Mouse (Mus musculus) monocyte, adult 5-6 weeks (primary cell): ENCODE measurements around the gene Tut7. TPM values are rescaled to one million over a fixed set of nuclear protein-coding genes. Genes with fewer than 3 reads are reported as not detected.
A peak's percentile ranks its signal among the peaks of the same experiment; 100 is the strongest.
"Not testable (repeated sequence)": the region's sequence is repeated elsewhere in the genome, so short reads cannot be mapped to it uniquely, and the experiment has no call there.

Experiments
- ATAC-seq: fragments of 153-309, 156-312 bp; replicated peaks from 2 replicates; pipeline ENCODE4 v1.8.0; 2017; ENCODE audit warnings: mild to moderate bottlenecking; ENCODE audit not compliant: low TSS enrichment, insufficient number of reproducible peaks, severe bottlenecking, poor library complexity, low FRiP score
- total RNA-seq: library from RNA; stranded (forward); fragments of 200-1000, 200-491, 200-594 nt; gene quantifications from 3 replicates; pipeline ENCODE4 v1.2.3, GENCODE M21; 2017

The Tut7 gene
- total RNA-seq, 1 experiment from 2014 or later, result 264 TPM

- no peak for ATAC-seq
Measured at GRCm38 (mm10) chr13:59836101-59836798, 13.3 kb upstream of the Tut7 start.

GRCm38 (mm10) chr13:59834786-59835452, 12.0 kb upstream of the Tut7 start:
- peak; percentile 46; the same call in 1 of the 2 replicates for ATAC-seq

GRCm38 (mm10) chr13:59832871-59833270, 9.9 kb upstream of the Tut7 start:
- no peak for ATAC-seq

- ATAC-seq, result no peak
Measured at GRCm38 (mm10) chr13:59832454-59832853, 9.5 kb upstream of the Tut7 start.

- ATAC-seq, result no peak
Measured at GRCm38 (mm10) chr13:59825966-59826365, 3.0 kb upstream of the Tut7 start.

- no peak for ATAC-seq
Measured at GRCm38 (mm10) chr13:59820836-59821235, 2.1 kb downstream of the Tut7 start.

GRCm38 (mm10) chr13:59820114-59820513, 2.8 kb downstream of the Tut7 start:
- ATAC-seq, result no peak

- no peak for ATAC-seq
Measured at GRCm38 (mm10) chr13:59817352-59817751, 5.6 kb downstream of the Tut7 start.

GRCm38 (mm10) chr13:59814109-59814591, 8.8 kb downstream of the Tut7 start:
- no peak for ATAC-seq

- no peak for ATAC-seq
Measured at GRCm38 (mm10) chr13:59811581-59811980, 11.4 kb downstream of the Tut7 start.

- ATAC-seq, result no peak
Measured at GRCm38 (mm10) chr13:59801000-59801399, 21.9 kb downstream of the Tut7 start.

GRCm38 (mm10) chr13:59800077-59800476, 22.9 kb downstream of the Tut7 start:
- ATAC-seq, result no peak

GRCm38 (mm10) chr13:59798306-59798705, 24.6 kb downstream of the Tut7 start:
- ATAC-seq, result 0 out of 2 replicates have a peak, but pooled peaks have one; percentile 15

- no peak for ATAC-seq
Measured at GRCm38 (mm10) chr13:59796466-59796848, 26.5 kb downstream of the Tut7 start.

- ATAC-seq, result no peak
Measured at GRCm38 (mm10) chr13:59795807-59796465, 27.0 kb downstream of the Tut7 start.

- no peak for ATAC-seq
Measured at GRCm38 (mm10) chr13:59794786-59795185, 28.2 kb downstream of the Tut7 start.

- ATAC-seq, result no peak
Measured at GRCm38 (mm10) chr13:59782145-59782544, 40.8 kb downstream of the Tut7 start, which contains the start of gene Gm49354. Gm49354 (minus strand) TSS chr13:59782245.

GRCm38 (mm10) chr13:59779744-59780264, 43.1 kb downstream of the Tut7 start:
- ATAC-seq, result not testable (repeated sequence)

GRCm38 (mm10) chr13:59779213-59779612, 43.7 kb downstream of the Tut7 start:
- no peak for ATAC-seq
